Mouse (Mus musculus) heart, embryonic 10.5 days (tissue): ENCODE data around the gene Sash1. TPM values are rescaled to one million over a fixed set of nuclear protein-coding genes. Genes with fewer than 3 reads are reported as not detected.
A peak's percentile ranks its signal among the peaks of the same experiment; 100 is the strongest.

ENCODE experiments used
- DNase-seq: peaks from one replicate; pipeline ENCODE4 v3.0.0-alpha.2; 2017; ENCODE audit warnings: low spot score
- H3K27ac ChIP-seq: fragments of 300-500 bp; sonication (generic); 2 replicates; pipeline ENCODE4 v1.5.1; 2016; ENCODE audit warnings: mild to moderate bottlenecking
- H3K27me3 ChIP-seq: fragments of 300-500 bp; sonication (generic); 2 replicates; pipeline ENCODE4 v1.6.1; 2016; ENCODE audit warnings: mild to moderate bottlenecking; ENCODE audit not compliant: poor library complexity, insufficient read depth, severe bottlenecking
- H3K36me3 ChIP-seq: fragments of 300-500 bp; sonication (generic); 2 replicates; pipeline ENCODE4 v1.6.1; 2016; ENCODE audit warnings: mild to moderate bottlenecking, moderate library complexity
- H3K4me1 ChIP-seq: fragments of 300-500 bp; sonication (generic); 2 replicates; pipeline ENCODE4 v1.6.1; 2016; ENCODE audit warnings: mild to moderate bottlenecking
- H3K4me3 ChIP-seq: fragments of 300-500 bp; sonication (generic); 2 replicates; pipeline ENCODE4 v1.5.1; 2016; ENCODE audit warnings: mild to moderate bottlenecking, moderate library complexity
- H3K9me3 ChIP-seq: fragments of 300-500 bp; sonication (generic); 2 replicates; pipeline ENCODE4 v1.6.1; 2016; ENCODE audit warnings: mild to moderate bottlenecking, moderate library complexity
- WGBS: fragments of 180-500 bp; shearing (Covaris S2); methylation state at CpG from one replicate; pipeline ENCODE4 v1.1.7; 2016; 5-methylcytosine and 5-hydroxymethylcytosine counted together
- polyA plus RNA-seq: library from polyadenylated mRNA; unstranded; fragments of >200 nt; fragmentation: Nextera tagmentation; extraction: Ambion mirVana; gene quantifications from 2 replicates; pipeline ENCODE4 v1.2.1, GENCODE M21; 2016

Sash1 gene
- polyA plus RNA-seq = 2.5 and 2.7 TPM in 2 replicates

DNA sequence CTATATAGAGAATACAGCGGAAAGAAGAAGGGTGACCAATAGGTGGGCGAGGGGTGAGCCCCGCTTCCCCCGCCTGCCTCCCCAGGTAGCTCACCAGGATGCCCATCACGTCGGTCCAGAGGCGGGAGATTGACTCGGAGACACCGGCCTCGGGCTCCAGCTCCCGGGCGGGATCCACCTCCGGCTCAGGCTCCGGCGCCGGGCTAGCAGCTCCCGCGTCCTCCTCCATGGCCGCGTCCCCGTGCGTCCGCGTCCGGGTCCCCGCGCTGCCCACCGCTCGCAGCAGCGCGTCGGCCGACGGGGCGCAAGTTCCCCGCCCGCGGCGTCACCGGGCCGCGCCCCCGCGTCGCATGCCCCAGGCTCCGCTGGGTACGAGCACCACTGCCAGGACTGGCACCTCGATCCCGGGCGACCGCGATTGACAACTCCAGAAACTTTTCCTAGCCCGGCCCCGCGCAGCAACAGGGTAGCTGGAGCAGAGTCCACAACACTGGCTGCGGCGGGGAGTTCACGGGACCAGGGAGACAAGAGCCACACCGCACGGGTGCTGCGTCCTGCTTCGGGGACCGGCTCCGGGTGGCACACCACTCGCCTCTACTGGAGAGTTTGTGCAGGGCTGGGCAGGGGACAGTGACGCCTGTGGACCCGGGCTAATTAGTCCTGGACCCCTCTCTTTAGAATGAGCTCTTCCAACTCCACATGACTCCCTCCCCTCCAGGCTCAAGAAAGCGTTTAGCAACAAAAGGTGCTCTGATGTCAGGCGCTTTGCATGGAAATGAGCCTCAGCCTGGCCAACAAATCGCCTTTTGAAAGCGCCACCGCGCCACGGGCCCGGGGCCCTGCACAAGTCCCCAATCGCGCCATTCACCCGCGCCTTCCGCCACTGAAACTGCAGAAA, at the start of gene Sash1:
Sash1 (minus strand) TSS at position 441 of the 898 bp plus-strand sequence.
- Histone ChIP-seq H3K4me1 (peaks cover 22% of the 10 kb centered on the region), H3K4me3 (peak within 1 kb of the TSS; percentile 85), H3K27ac (peak within 1 kb of the TSS; percentile 95), H3K36me3 (no peaks in the 10 kb centered on the region), H3K27me3 (no peaks in the 10 kb centered on the region), H3K9me3 (no peaks in the 10 kb centered on the region)
- under 1% methylated on average over 80 of the region's 80 CpGs for WGBS
- DNase-seq = peak; percentile 93

DNA sequence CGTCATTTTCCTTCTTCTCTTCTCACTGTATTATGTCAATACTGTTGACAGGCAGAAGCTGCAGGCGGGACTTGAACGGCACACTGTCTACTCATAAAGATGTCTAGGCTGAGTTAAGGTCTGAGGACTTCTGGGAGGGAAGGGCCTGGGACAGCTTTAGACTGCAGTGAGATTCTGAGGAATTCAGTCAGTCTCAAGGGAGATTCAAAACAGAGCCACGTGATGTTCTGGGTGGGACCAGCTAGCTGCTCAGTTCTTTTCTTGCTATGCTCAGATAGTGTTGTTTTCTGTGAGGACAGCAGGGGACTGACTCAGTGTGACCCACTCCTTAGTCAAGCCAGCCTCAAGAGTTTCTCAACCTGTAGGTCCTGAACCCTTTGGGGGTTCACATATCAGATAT, 49.7 kb upstream of the Sash1 start:
- WGBS = 46% methylated on average over 4 of the region's 4 CpGs
- Histone ChIP-seq H3K4me1 (peaks cover 3% of the 10 kb centered on the region; the same call in 1 of the 2 replicates), H3K27me3 (no peaks in the 10 kb centered on the region), H3K27ac (no peak overlapping the region; the same call in 1 of the 2 replicates), H3K9me3 (no peaks in the 10 kb centered on the region), H3K4me3 (no peak overlapping the region), H3K36me3 (no peaks in the 10 kb centered on the region)
- no peak for DNase-seq

DNA sequence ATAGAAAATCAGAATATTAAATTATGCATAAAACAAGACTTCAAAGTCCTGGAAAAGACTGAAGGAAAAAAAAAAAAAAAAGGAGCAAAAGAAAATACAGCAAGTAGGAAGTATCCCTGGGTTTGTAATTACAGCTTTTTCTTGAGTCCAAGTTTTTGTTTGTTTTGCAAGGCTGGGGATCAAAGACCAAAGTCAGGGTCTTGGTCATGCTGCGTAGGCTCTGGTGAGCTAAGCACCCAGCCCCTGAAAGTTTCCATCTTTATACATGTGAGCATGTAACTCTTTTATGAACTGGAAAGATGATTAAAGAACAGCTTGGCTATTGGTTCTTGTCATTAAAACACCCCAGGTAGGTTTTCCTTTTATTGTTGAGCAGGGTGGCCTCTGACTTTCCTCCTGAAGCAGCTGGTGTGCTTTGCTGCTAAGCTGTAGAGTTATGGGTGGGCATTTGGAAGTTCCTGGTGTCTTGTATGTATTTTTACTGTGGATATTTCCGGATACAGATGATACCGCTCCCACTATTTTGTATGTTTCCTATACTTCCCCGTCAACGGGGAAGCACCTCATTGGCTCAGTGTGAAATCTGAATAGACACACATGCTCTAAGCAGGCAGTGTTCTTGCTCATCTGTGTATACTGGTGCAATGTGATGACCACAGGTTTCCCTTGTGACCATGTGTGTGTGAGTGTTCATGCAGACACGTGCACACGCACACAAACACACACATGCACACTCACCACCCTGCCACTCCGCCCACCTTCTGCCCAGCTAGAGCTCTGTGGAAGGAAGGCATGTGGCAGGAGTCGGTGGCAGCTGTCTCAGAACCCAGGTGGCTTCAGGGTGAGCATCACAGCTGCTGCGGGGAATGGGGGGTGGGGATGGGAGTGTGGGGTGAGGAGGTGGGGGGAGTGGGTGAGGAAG, 47.8 kb upstream of the Sash1 start:
- DNase-seq = no peak
- H3K27me3 ChIP-seq = no peaks in the 10 kb centered on the region
- H3K9me3 ChIP-seq = no peaks in the 10 kb centered on the region
- 86% methylated on average over 10 of the region's 10 CpGs for WGBS
- no peak overlapping the region for H3K27ac ChIP-seq
- H3K36me3 ChIP-seq = no peaks in the 10 kb centered on the region
- H3K4me1 ChIP-seq = peaks cover 3% of the 10 kb centered on the region; the same call in 1 of the 2 replicates
- no peak overlapping the region for H3K4me3 ChIP-seq

DNA sequence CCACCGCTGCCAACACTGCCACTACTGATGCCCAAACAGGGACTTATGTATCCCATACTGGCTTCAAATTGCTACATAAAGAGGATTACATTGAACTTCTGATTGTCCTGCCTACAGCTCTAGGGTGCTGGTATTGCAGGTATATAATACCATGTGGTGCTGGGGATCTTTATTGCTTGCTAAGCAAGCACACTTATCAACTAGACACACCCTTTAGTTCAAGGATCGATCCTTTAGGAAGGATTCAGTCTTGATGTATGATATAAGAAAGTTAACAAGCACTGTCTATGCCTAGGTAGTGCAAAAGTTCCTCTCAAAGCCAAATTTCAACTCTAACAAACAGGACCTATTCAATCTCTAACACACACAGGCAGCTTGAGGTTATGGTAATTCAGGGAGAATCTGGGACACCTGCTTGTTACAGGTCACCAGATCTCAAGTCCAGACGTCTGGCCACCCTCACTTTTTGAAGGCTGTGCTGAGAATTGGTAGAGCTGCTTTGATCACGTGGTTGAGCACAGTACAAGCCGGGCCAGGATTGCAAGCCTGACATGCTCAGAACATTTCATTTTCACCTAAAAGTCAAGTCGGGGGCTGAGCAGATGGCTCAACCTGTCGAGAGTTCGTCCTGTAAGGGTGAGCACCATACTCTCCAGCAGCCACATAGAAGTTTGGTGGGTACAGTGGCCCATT, 45.8 kb upstream of the Sash1 start:
- Histone ChIP-seq H3K36me3 (no peaks in the 10 kb centered on the region), H3K27ac (no peak overlapping the region), H3K4me1 (peaks cover 3% of the 10 kb centered on the region; the same call in 1 of the 2 replicates), H3K9me3 (no peaks in the 10 kb centered on the region), H3K27me3 (no peaks in the 10 kb centered on the region), H3K4me3 (no peak overlapping the region)
- 75% methylated on average over 8 of the region's 8 CpGs for WGBS
- DNase-seq = no peak

DNA sequence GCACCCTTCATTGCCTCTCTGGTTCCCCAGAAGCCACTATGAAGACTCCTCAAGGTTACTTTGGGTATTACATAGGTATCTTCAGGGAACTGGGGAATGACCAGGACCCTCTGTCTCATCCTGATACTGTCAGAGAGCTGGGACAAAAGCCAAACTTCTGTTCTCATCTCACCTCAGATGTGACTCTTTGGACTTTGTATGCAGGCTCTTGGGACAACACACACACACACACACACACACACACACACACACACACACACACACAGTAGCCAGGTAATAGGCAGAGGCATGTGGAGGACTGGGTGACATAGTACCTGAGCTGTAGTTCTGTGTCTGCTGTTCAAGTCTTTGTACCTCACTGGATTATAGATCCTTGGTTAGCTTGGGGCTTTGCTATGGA, 44.8 kb upstream of the Sash1 start:
- no peaks in the 10 kb centered on the region for H3K36me3 ChIP-seq
- H3K4me1 ChIP-seq = peaks cover 3% of the 10 kb centered on the region; the same call in 1 of the 2 replicates
- H3K4me3 ChIP-seq = no peak overlapping the region
- no peaks in the 10 kb centered on the region for H3K9me3 ChIP-seq
- no peak for DNase-seq
- H3K27me3 ChIP-seq = no peaks in the 10 kb centered on the region
- no peak overlapping the region for H3K27ac ChIP-seq

DNA sequence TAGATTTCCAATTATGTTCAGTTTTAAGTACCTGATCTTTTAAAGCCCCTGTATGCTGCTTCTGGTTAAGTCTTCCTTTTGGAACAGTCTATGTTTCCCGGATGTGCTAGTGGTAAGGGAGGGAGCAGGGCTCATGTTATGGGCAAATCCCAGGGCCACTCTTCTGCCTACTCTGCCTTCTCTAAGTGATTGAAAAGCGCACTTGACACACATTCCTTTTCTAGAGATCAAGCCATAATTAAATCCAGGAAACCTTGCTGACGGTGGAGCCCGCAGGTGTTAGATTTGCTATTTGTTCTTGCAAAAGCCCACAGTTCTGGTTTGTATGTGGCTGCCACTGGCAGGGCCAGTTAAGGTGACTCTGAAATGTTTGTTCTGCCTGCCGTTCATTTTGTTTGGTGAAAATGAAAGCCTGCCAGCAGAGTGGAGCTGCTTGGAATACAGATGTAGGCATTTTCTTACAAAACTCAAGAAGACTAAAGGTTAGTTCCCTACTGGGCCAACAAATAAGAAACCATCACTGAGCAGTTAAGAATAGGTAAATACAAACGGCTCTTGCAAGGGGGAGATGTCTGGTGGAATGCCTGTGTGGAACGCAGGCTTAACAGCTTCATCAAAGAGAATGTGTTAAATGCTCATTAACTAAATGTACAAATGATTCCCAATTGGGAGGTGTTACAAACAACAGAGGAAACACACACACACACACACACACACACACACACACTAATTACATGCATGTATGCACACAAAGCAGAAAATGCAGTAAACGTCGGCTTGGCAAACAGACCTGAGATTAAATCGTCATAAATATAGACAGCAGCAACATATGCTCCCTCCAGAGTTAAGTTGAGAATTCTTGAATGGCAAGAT, 43.1 kb upstream of the Sash1 start:
- no peaks in the 10 kb centered on the region for H3K36me3 ChIP-seq
- H3K4me1 ChIP-seq = no peaks in the 10 kb centered on the region
- H3K27me3 ChIP-seq = no peaks in the 10 kb centered on the region
- no peak for DNase-seq
- H3K9me3 ChIP-seq = no peaks in the 10 kb centered on the region
- no peak overlapping the region for H3K27ac ChIP-seq
- 77% methylated on average over 10 of the region's 10 CpGs for WGBS
- no peak overlapping the region for H3K4me3 ChIP-seq

DNA sequence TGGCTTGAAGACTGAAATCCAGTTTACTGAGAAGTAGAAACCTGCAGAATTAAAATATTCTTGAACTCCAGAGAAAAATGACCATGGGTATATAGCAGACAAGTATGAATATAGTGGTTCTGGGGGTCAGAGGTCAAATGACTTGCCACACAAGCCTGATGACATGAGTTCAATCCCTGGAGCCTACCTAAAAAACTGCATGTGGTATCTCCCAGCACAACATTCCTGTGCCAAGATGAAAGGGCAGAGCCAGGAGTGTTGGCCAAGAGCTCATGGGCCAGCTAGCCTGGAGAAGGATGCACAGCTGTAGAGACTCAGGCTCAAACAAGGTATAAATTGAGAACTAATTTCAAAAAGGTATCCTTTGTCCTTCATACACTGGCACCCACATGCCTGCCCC, 42.4 kb upstream of the Sash1 start:
- no peaks in the 10 kb centered on the region for H3K9me3 ChIP-seq
- H3K36me3 ChIP-seq = no peaks in the 10 kb centered on the region
- no peaks in the 10 kb centered on the region for H3K4me1 ChIP-seq
- DNase-seq = no peak
- no peak overlapping the region for H3K4me3 ChIP-seq
- H3K27ac ChIP-seq = no peak overlapping the region
- no peaks in the 10 kb centered on the region for H3K27me3 ChIP-seq

DNA sequence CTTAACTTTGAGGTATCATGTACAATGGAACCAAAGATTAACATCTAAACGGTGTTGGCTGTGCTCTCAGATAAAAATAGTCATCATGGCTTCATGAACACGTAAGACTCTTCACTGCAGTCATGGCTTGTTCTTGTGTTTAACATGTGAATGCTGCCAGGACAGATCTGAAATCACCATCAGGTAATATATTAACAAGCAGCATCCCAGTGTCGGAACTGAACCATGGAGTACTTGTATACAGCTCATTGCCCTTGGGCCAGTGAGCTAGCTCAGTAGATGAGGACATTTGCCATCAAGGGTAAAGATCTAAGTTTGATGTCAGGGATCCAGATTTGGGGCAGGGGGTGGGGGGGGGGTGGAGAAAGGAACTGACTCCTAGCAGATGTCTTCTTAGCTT, 41.0 kb upstream of the Sash1 start:
- H3K27me3 ChIP-seq = no peaks in the 10 kb centered on the region
- H3K36me3 ChIP-seq = no peaks in the 10 kb centered on the region
- 89% methylated on average over 3 of the region's 3 CpGs for WGBS
- no peak overlapping the region for H3K4me3 ChIP-seq
- H3K27ac ChIP-seq = no peak overlapping the region
- H3K9me3 ChIP-seq = no peaks in the 10 kb centered on the region
- DNase-seq = no peak
- no peaks in the 10 kb centered on the region for H3K4me1 ChIP-seq

DNA sequence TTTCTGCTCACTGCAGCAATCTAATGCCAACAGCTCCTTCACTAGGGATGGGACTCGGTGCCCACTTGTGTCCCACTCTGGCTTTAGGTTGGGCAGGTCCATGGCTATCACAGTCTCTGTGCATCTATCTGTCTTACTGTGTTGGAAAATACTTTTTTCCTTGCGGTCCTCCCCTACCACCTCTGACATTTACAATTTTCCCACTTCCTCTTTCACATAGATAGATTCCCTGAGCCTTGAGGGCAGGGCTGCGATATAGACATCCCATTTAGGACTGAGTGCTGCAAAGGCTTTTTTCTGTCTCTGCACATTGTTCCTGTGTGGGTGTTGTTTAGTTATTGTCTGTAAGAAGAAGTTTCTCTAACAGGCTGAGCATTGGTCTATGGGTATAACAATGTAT, 40.4 kb upstream of the Sash1 start:
- no peak for DNase-seq
- Histone ChIP-seq H3K4me3 (no peak overlapping the region), H3K9me3 (no peaks in the 10 kb centered on the region), H3K4me1 (0 out of 2 replicates have a peak, but pooled peaks cover 2% of the 10 kb centered on the region), H3K27ac (no peak overlapping the region), H3K36me3 (no peaks in the 10 kb centered on the region), H3K27me3 (no peaks in the 10 kb centered on the region)
- 85% methylated on average over 3 of the region's 3 CpGs for WGBS

DNA sequence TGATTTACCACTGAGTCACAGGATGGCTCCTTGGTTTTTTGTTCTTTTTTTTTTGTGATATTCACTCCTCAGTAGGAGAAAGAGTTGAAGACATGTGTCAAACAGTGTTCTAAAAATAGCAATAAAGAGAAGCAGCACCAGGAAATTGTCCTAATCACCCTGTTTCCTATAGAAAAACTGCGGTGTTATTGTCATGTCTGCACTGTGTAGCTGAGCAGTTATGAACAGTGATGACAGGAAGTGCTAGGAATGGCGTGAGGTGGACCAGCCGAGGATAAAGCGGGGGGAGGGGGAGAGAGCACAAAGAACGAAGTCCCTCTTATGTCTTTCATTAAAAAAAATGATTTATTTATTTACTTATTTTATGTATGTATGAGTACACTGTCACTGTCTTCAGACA, 39.4 kb upstream of the Sash1 start:
- 35% methylated on average over 5 of the region's 5 CpGs for WGBS
- Histone ChIP-seq H3K9me3 (no peaks in the 10 kb centered on the region), H3K4me1 (0 out of 2 replicates have a peak, but pooled peaks cover 2% of the 10 kb centered on the region), H3K4me3 (no peak overlapping the region), H3K27ac (no peak overlapping the region), H3K27me3 (no peaks in the 10 kb centered on the region), H3K36me3 (no peaks in the 10 kb centered on the region)
- no peak for DNase-seq

DNA sequence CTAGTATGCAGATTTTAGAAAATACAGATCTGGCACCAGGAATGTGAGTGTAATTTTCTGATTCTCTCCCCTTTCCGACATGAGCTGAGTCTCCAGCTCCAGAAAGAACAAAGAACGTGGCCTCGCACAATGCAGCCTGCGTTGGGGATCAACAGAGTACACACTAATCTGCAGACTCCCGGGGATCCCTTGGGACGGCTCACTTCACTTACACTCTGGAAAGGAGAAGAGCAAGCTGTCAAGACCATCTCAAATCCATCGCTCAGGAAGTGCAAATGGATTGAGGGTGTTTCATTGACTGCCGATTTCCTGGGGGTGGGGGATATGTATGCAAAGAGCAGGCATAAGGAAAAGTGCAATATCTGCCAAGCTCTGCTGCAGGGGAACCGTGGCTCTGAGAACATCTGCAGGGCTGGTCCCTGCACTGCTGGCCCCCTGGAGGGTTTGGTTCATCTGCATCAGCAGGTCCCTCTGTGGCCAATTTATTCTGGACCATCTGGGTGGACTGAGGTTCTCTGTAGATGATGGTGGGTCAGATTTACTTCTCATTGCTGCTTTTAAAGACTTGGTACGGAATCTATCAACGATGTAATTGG, 35.3 kb upstream of the Sash1 start:
- no peaks in the 10 kb centered on the region for H3K9me3 ChIP-seq
- H3K27me3 ChIP-seq = no peaks in the 10 kb centered on the region
- no peak overlapping the region for H3K27ac ChIP-seq
- H3K4me3 ChIP-seq = no peak overlapping the region
- no peaks in the 10 kb centered on the region for H3K36me3 ChIP-seq
- 0 out of 2 replicates have a peak, but pooled peaks cover 2% of the 10 kb centered on the region for H3K4me1 ChIP-seq
- DNase-seq = no peak
- WGBS = 63% methylated on average over 11 of the region's 11 CpGs
